Comparison of ENCODE assay signal across 27 mouse cellular contexts in the genomic region with DNA sequence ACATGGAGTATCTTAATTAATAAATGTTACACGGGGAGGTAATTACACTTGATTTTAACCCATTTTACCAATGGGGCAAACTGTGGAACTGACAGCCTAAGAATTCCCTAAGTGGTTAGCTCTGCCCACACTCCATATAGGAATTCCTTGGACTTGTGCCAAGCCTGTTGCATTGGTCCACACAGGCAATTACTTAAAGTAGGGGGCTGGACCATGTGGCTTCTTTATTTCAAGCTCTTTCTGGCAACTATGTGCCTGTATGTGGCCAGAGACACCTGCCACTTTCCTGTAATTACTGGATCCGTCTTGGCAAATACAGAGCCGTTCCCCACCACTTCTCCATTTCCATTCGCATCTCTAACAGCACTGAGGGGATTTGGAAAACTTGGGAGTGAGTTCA. TPM values are rescaled to one million over a fixed set of nuclear protein-coding genes. Genes with fewer than 3 reads are reported as not detected.
A peak's percentile ranks its signal among the peaks of the same experiment; 100 is the strongest.
DNase-seq lines count a peak whose midpoint lies in the region; ATAC-seq and TF ChIP-seq lines count a peak whose summit lies in the region.
"Had no signal": no experiment of that assay in that cellular context is flagged by ENCODE, and none has a peak within 500 bp of the region (broad histone marks: within the 10 kb centered on the region; RNA-seq: fewer than 3 reads in every experiment).

No protein-coding gene starts in this region.

- no peaks in the 10 kb centered on the region for H3K4me1 ChIP-seq in embryonic facial prominence, embryonic 11.5 days (ENCODE audit: control insufficient read depth, insufficient read depth, low read length)
- H3K4me1 ChIP-seq in embryonic facial prominence, embryonic 10.5 days: peaks cover 17% of the 10 kb centered on the region
- H3K4me1 ChIP-seq in limb, embryonic 14.5 days (ENCODE audit: control insufficient read depth, insufficient read depth, low read length): no peaks in the 10 kb centered on the region
- H3K4me1 ChIP-seq in limb, embryonic 10.5 days: peaks cover 14% of the 10 kb centered on the region
- H3K4me1 ChIP-seq: megakaryocyte, embryonic 14.5 days had no signal

- H3K4me3 ChIP-seq in embryonic facial prominence, embryonic 11.5 days (ENCODE audit: low read depth, low read length): no peak overlapping the region
- no peak overlapping the region for H3K4me3 ChIP-seq in embryonic facial prominence, embryonic 10.5 days
- H3K4me3 ChIP-seq in limb, embryonic 14.5 days (replicated peaks; ENCODE audit: low read length): no peak overlapping the region
- no peak overlapping the region for H3K4me3 ChIP-seq in limb, embryonic 10.5 days
- H3K4me3 ChIP-seq: heart, embryonic 13.5 days; megakaryocyte, embryonic 14.5 days; neural tube, embryonic 13.5 days; stomach, embryonic 15.5 days had no signal

- TF ChIP-seq POLR2A in limb, embryonic 14.5 days (IDR thresholded peaks at IDR 0.05; ENCODE audit: borderline replicate concordance, extremely low read depth, insufficient read depth, insufficient read length): no peak

- H3K9ac ChIP-seq in embryonic facial prominence, embryonic 11.5 days (replicated peaks; ENCODE audit: low read length): no peak overlapping the region
- H3K9ac ChIP-seq in limb, embryonic 14.5 days (ENCODE audit: low read depth, low read length, severe bottlenecking): no peak overlapping the region
- H3K9ac ChIP-seq: heart, embryonic 13.5 days; liver, postnatal 0 days; neural tube, embryonic 13.5 days; stomach, embryonic 15.5 days had no signal

- H3K4me2 ChIP-seq in embryonic facial prominence, embryonic 11.5 days (ENCODE audit: low read depth, low read length): no peak overlapping the region
- no peak overlapping the region for H3K4me2 ChIP-seq in limb, embryonic 14.5 days (replicated peaks; ENCODE audit: low read depth, low read length, severe bottlenecking)
- H3K4me2 ChIP-seq: heart, embryonic 13.5 days; liver, embryonic 11.5 days; neural tube, embryonic 13.5 days; stomach, embryonic 15.5 days had no signal

- no peak for ATAC-seq in embryonic facial prominence, embryonic 11.5 days (replicated peaks; ENCODE audit: insufficient number of reproducible peaks, low FRiP score, low TSS enrichment, low read depth)
- ATAC-seq in limb, embryonic 14.5 days (ENCODE audit: low FRiP score, low read depth): no peak
- ATAC-seq: CD4-positive, CD25-positive, alpha-beta regulatory T cell, adult 4 months; liver, postnatal 0 days; Patski had no signal

- 62% methylated on average over 4 of the region's 4 CpGs for WGBS in embryonic facial prominence, embryonic 11.5 days
- 72% methylated on average over 4 of the region's 4 CpGs for WGBS in embryonic facial prominence, embryonic 10.5 days
- WGBS in limb, embryonic 14.5 days: 51% methylated on average over 4 of the region's 4 CpGs
- 68% methylated on average over 4 of the region's 4 CpGs for WGBS in limb, embryonic 10.5 days

- H3K27me3 ChIP-seq in embryonic facial prominence, embryonic 11.5 days (ENCODE audit: control insufficient read depth, insufficient read depth, low read length): peaks cover 28% of the 10 kb centered on the region
- H3K27me3 ChIP-seq in embryonic facial prominence, embryonic 10.5 days (replicated peaks; ENCODE audit: low read depth, poor library complexity, severe bottlenecking): peaks cover 49% of the 10 kb centered on the region
- peaks cover 33% of the 10 kb centered on the region for H3K27me3 ChIP-seq in limb, embryonic 14.5 days (ENCODE audit: control insufficient read depth, insufficient read depth, low read length)
- peaks cover 45% of the 10 kb centered on the region for H3K27me3 ChIP-seq in limb, embryonic 10.5 days (ENCODE audit: low read depth, poor library complexity, severe bottlenecking)

- peak; percentile 33 for DNase-seq in embryonic facial prominence, embryonic 11.5 days (ENCODE audit: low spot score)
- DNase-seq in embryonic facial prominence, embryonic 10.5 days (ENCODE audit: low spot score): no peak
- DNase-seq in limb, embryonic 14.5 days (ENCODE audit: low spot score): peak; percentile 32
- no peak for DNase-seq in limb, embryonic 10.5 days (ENCODE audit: low spot score)
- peak; percentile 41 for DNase-seq in retina, postnatal 1 day
- DNase-seq in retina, embryonic 14.5 days (ENCODE audit: low spot score): no peak
- DNase-seq in urinary bladder, postnatal 36 days (ENCODE audit: low spot score in 2 of 2): no peak
- no peak for DNase-seq in frontal cortex, postnatal 36 days (ENCODE audit: low spot score in 2 of 2)
- DNase-seq: adrenal gland, postnatal 36 days; cerebellum, adult 11 months; cerebellum, postnatal 14 days; gastrocnemius, postnatal 25 days; heart, adult 18-20 months; heart, postnatal 14 days; kidney, adult 8-10 months; kidney, postnatal 10 days; liver, postnatal 0 days; thymus, postnatal 25 days had no signal

- H3K27ac ChIP-seq in embryonic facial prominence, embryonic 11.5 days (replicated peaks; ENCODE audit: low read depth, low read length): no peak overlapping the region
- H3K27ac ChIP-seq in embryonic facial prominence, embryonic 10.5 days (replicated peaks): no peak overlapping the region
- H3K27ac ChIP-seq in limb, embryonic 14.5 days (replicated peaks; ENCODE audit: low read depth, low read length): no peak overlapping the region
- H3K27ac ChIP-seq in limb, embryonic 10.5 days: no peak overlapping the region
- H3K27ac ChIP-seq: heart, embryonic 13.5 days; neural tube, embryonic 13.5 days; stomach, embryonic 15.5 days had no signal

- no peaks in the 10 kb centered on the region for H3K9me3 ChIP-seq in embryonic facial prominence, embryonic 11.5 days (replicated peaks; ENCODE audit: control insufficient read depth, low read length)
- no peaks in the 10 kb centered on the region for H3K9me3 ChIP-seq in embryonic facial prominence, embryonic 10.5 days
- no peaks in the 10 kb centered on the region for H3K9me3 ChIP-seq in limb, embryonic 14.5 days (ENCODE audit: control insufficient read depth, low read length)
- H3K9me3 ChIP-seq in limb, embryonic 10.5 days (replicated peaks): no peaks in the 10 kb centered on the region
- H3K9me3 ChIP-seq: heart, embryonic 13.5 days; megakaryocyte, embryonic 14.5 days; neural tube, embryonic 13.5 days; stomach, embryonic 15.5 days had no signal

- H3K36me3 ChIP-seq in embryonic facial prominence, embryonic 11.5 days (replicated peaks; ENCODE audit: control insufficient read depth, insufficient read depth, low read depth, low read length): no peaks in the 10 kb centered on the region
- H3K36me3 ChIP-seq in embryonic facial prominence, embryonic 10.5 days (replicated peaks): no peaks in the 10 kb centered on the region
- H3K36me3 ChIP-seq in limb, embryonic 14.5 days (ENCODE audit: control insufficient read depth, insufficient read depth, low read length): no peaks in the 10 kb centered on the region
- H3K36me3 ChIP-seq in limb, embryonic 10.5 days: no peaks in the 10 kb centered on the region
- H3K36me3 ChIP-seq: heart, embryonic 13.5 days; neural tube, embryonic 13.5 days; stomach, embryonic 15.5 days had no signal

RNA-seq across cellular contexts. Expression of a gene that starts 3.4 kb away (rescaled TPM):
- polyA plus RNA-seq in embryonic facial prominence, embryonic 11.5 days (2014; fragmentation: Nextera tagmentation; extraction: Ambion mirVana): 0.53 and 0.54 TPM in 2 replicates
- polyA plus RNA-seq in embryonic facial prominence, embryonic 10.5 days (2016; fragmentation: Nextera tagmentation; extraction: Ambion mirVana): 0.07 and 0.11 TPM in 2 replicates
- 0.01 TPM in 1 of 2 replicates, not detected in the other for polyA plus RNA-seq in limb, embryonic 14.5 days (2012; rRNA removed)
- not detected in 2 replicates for polyA plus RNA-seq in limb, embryonic 14.5 days (2014; fragmentation: Nextera tagmentation; extraction: Ambion mirVana)
- polyA plus RNA-seq in limb, embryonic 10.5 days (2016; fragmentation: Nextera tagmentation; extraction: Ambion mirVana): not detected in 2 replicates
- polyA plus RNA-seq: CD4-positive, CD25-positive, alpha-beta regulatory T cell, adult 4 months; heart, embryonic 13.5 days; intestine, embryonic 14.5 days; limb, embryonic 11.5 days; liver, embryonic 11.5 days; liver, postnatal 0 days; Patski; stomach, embryonic 15.5 days had no signal

Comparison
In these comparisons a context has a peak if more than half of its experiments do, and no peak if none do; other contexts are left out.
1. DNase-seq: peak in embryonic facial prominence, embryonic 11.5 days (single experiment), limb, embryonic 14.5 days (single experiment) and retina, postnatal 1 day (single experiment); none in embryonic facial prominence, embryonic 10.5 days (single experiment), limb, embryonic 10.5 days (single experiment), retina, embryonic 14.5 days (single experiment), urinary bladder, postnatal 36 days (0 of 2) and frontal cortex, postnatal 36 days (0 of 2).